Mouse (Mus musculus) lung, adult 2 months (tissue): ENCODE results near the gene Mpg.

Source experiments
- CTCF ChIP-seq: fragments of 200-500 bp; IDR thresholded peaks from 2 replicates; pipeline ENCODE4 v1.5.1; 2011; ENCODE audit warnings: mild to moderate bottlenecking, low read length, control low read depth; ENCODE audit not compliant: insufficient read depth
- POLR2A ChIP-seq: fragments of 200-500 bp; IDR thresholded peaks from 2 replicates; pipeline ENCODE4 v1.6.1; 2011; ENCODE audit warnings: low read depth, mild to moderate bottlenecking, control low read depth, low read length, borderline replicate concordance; ENCODE audit errors: extremely low read depth

DNA sequence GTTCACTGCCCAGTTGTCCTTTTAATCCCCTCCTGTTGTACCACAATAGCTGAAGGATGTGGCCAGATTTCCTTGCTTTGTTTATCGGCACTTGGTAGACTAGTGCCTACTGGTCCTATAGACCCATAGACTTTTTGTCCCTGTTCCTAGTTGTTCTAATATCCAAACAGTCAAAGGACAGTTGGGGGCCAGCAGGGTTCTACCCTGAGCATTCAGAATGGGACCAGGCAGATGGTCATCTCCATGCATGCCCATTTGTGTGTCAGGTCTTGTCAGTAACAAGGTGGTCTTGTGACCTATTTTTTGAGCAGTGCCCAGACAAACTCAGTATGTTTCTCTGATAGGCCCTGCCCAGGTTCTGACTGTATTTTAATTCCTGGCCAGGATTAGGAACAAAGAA, 736 bp downstream of the Mpg start:
- TF ChIP-seq POLR2A: no peak
- no peak for TF ChIP-seq CTCF
